Mouse (Mus musculus) limb, embryonic 13.5 days (tissue): ENCODE data around the gene Traf3ip1. TPM values are rescaled to one million over a fixed set of nuclear protein-coding genes. Genes with fewer than 3 reads are reported as not detected.
A peak's percentile ranks its signal among the peaks of the same experiment; 100 is the strongest.

Experiments
- ATAC-seq: fragments of 200-750 bp; cut with Nextera tagmentation; 2 replicates; pipeline ENCODE4 v1.8.0; 2017; ENCODE audit warnings: low read depth, moderate number of reproducible peaks, moderate TSS enrichment; ENCODE audit not compliant: low FRiP score
- H3K27ac ChIP-seq: fragments of 300-500 bp; sonication (generic); 2 replicates; pipeline ENCODE4 v1.5.1; 2015; ENCODE audit warnings: inconsistent platforms, mild to moderate bottlenecking, moderate library complexity
- H3K27me3 ChIP-seq: fragments of 300-500 bp; sonication (generic); 2 replicates; pipeline ENCODE4 v1.6.1; 2015; ENCODE audit warnings: mild to moderate bottlenecking, inconsistent platforms
- H3K36me3 ChIP-seq: fragments of 300-500 bp; sonication (generic); 2 replicates; pipeline ENCODE4 v1.6.1; 2015; ENCODE audit warnings: inconsistent platforms, mild to moderate bottlenecking, moderate library complexity
- H3K4me1 ChIP-seq: fragments of 300-500 bp; sonication (generic); 2 replicates; pipeline ENCODE4 v1.6.1; 2015; ENCODE audit warnings: inconsistent platforms
- H3K4me2 ChIP-seq: fragments of 300-500 bp; sonication (generic); replicated peaks from 2 replicates; pipeline ENCODE4 v1.6.1; 2015; ENCODE audit warnings: inconsistent platforms, mild to moderate bottlenecking, moderate library complexity
- H3K4me3 ChIP-seq: fragments of 300-500 bp; sonication (generic); 2 replicates; pipeline ENCODE4 v1.5.1; 2015; ENCODE audit warnings: moderate library complexity, mild to moderate bottlenecking, inconsistent platforms
- H3K9ac ChIP-seq: fragments of 300-500 bp; sonication (generic); 2 replicates; pipeline ENCODE4 v1.6.1; 2015; ENCODE audit warnings: mild to moderate bottlenecking, inconsistent platforms
- H3K9me3 ChIP-seq: fragments of 300-500 bp; sonication (generic); 2 replicates; pipeline ENCODE4 v1.6.1; 2016; ENCODE audit warnings: inconsistent platforms
- WGBS: fragments of 180-500 bp; shearing (Covaris S2); methylation state at CpG from one replicate; pipeline ENCODE4 v1.1.7; 2015; 5-methylcytosine and 5-hydroxymethylcytosine counted together
- polyA plus RNA-seq: library from polyadenylated mRNA; unstranded; fragments of >200 nt; fragmentation: Nextera tagmentation; extraction: Ambion mirVana; gene quantifications from 2 replicates; pipeline ENCODE4 v1.2.1, GENCODE M21; 2015

Traf3ip1 gene
- polyA plus RNA-seq, 1 experiment from 2014 or later = 10.0 TPM

DNA sequence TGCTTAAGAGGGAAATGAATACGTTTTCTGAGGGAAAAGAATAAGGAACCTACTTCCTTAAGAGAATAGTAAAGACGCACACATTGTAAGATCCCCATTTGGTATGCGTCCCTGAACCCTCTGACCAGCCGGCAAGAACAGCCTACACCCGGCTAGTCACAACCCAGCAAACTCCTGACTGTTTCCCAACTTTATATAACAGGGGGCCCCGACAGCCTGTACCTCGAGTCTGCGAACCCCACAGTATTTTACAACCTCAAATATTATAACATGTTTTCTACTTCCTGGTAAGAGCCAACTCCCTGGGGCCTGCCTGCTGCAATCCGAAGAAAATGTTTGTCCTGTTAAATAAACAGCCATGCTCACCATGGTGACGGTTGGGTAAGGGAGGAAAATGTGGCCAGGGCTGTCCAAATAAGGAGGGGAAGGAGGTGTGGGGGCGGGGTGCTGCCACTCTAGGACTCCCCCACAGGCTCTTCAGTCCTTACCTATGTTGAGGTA lies 38.1 kb upstream of the Traf3ip1 start:
- Histone ChIP-seq H3K4me3 (no peak overlapping the region), H3K4me2 (peak overlapping the region; percentile 35), H3K9me3 (no peaks in the 10 kb centered on the region), H3K4me1 (peaks cover 59% of the 10 kb centered on the region), H3K36me3 (no peaks in the 10 kb centered on the region), H3K9ac (0 out of 2 replicates have a peak overlapping the region, but pooled peaks have one; percentile 5), H3K27ac (peak overlapping the region; percentile 1; the same call in 1 of the 2 replicates), H3K27me3 (peaks cover 8% of the 10 kb centered on the region)
- ATAC-seq = no peak
- 35% methylated on average over 11 of the region's 11 CpGs for WGBS

DNA sequence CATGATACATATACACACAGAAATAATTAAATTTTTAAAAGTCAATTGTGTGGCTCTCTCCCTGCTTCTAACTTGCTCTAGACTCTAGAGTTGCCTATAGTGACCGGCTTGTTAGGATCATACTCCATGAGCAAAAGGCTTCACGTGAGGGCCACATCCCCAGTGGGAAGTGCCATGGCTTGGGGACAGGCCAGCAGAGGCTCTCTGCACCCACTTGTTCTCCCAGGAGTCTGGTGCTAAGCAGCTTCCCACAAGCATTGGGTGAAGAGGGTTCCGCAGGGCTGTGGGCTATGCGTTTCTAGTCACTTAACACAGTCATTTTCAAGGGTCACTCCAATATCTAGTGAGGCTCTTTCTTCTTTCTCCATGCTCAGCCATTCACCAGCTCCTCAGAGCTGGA lies 37.3 kb upstream of the Traf3ip1 start:
- H3K36me3 ChIP-seq = no peaks in the 10 kb centered on the region
- H3K4me2 ChIP-seq = no peak overlapping the region
- no peak overlapping the region for H3K4me3 ChIP-seq
- no peak for ATAC-seq
- no peak overlapping the region for H3K9ac ChIP-seq
- peaks cover 52% of the 10 kb centered on the region for H3K4me1 ChIP-seq
- H3K9me3 ChIP-seq = no peaks in the 10 kb centered on the region
- peaks cover 8% of the 10 kb centered on the region for H3K27me3 ChIP-seq
- 90% methylated on average over 4 of the region's 4 CpGs for WGBS
- H3K27ac ChIP-seq = no peak overlapping the region

DNA sequence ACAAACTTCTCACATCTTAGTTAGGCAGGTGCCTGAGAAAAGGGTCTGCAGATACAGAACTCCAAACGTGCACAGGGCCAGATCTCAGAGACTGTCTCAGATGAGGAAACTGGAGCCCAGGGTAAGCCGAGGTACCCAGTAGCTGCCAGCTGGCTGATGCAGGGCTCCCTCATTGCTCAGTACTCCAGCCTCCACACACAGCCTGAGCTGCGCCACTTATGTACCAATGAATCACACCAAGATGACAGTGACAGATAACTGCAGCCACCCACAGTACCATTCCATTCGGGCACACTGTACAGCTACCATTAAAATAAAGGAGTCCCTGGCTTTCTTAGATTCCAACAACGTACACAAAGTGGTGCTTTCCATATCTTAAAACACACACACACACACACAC lies 36.7 kb upstream of the Traf3ip1 start:
- H3K27me3 ChIP-seq = peaks cover 8% of the 10 kb centered on the region
- H3K4me2 ChIP-seq = peak overlapping the region; percentile 72
- ATAC-seq = no peak
- H3K9ac ChIP-seq = peak overlapping the region; percentile 25; the same call in 1 of the 2 replicates
- 62% methylated on average over 5 of the region's 5 CpGs for WGBS
- H3K4me3 ChIP-seq = peak overlapping the region; percentile 65; the same call in 1 of the 2 replicates
- H3K4me1 ChIP-seq = peaks cover 52% of the 10 kb centered on the region
- H3K36me3 ChIP-seq = no peaks in the 10 kb centered on the region
- no peaks in the 10 kb centered on the region for H3K9me3 ChIP-seq
- no peak overlapping the region for H3K27ac ChIP-seq

DNA sequence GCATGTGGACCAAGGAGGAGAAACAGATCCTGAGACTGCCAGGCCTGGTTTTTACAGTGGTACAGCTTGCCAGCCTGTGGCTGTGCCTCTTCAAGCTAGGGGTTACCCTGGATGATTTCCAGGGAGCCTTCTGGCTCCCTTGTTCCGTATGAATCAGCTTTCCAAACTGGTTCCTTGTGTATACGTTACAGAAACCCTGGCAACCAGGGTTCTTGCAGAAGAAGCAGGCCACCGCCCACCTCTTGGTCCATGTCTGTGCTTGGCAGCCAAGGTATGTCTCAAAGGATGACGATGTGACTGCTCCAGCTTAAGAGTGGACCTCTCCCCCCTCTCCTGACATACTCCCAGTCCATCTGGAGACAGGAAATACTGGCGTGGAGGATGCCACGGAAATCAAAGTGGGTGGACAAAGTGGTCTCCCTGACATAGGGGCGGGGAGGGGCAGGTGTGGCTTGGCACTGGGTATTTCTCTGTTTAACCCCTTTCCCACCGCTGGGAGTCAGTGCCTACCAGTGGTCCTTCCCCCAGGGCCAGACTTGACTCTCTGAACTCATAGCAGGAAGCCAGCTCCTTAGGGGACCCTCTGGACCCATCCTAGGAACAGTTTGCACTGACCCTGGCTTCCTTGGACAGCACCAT lies 36.1 kb upstream of the Traf3ip1 start:
- H3K4me3 ChIP-seq = peak overlapping the region; percentile 65
- peaks cover 52% of the 10 kb centered on the region for H3K4me1 ChIP-seq
- no peaks in the 10 kb centered on the region for H3K36me3 ChIP-seq
- ATAC-seq = no peak
- 19% methylated on average over 8 of the region's 8 CpGs for WGBS
- peak overlapping the region; percentile 72 for H3K4me2 ChIP-seq
- no peaks in the 10 kb centered on the region for H3K9me3 ChIP-seq
- no peak overlapping the region for H3K27ac ChIP-seq
- H3K27me3 ChIP-seq = peaks cover 8% of the 10 kb centered on the region
- H3K9ac ChIP-seq = peak overlapping the region; percentile 70

DNA sequence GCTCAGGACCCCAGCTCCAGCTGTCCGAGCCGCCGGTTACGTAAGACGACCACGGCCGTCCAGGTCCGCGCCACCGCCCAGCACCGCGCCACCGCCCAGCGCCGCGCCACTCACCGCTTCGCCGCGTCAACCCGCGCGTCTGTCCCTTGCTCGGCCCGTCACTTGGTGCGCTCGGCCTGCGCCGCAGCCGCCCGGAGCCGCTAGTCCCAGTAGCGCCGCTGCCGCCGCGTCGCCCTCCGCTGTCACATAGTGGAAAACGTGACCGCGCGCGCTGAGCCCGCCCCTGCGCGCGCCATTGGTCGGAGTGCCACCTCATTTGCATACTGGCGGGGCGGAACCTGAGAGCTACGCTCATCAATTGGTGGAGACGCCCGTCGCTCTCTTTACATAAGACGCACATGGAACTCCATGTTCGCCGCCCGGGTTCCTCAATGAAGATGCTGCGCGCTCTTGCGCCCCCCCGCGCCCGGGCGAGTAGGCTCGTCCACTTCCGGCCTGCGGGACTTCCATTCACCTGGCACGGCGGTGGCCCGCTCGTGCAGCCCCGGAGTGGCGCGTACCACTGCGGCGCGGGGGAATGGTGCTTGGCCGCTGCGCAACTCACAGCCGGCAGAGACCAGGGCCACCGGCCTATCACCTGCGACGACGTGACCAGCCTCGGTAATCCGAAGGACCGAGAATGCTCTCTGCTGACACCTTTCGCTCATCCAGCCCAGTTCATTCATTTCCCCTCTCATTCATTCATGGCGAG lies 35.2 kb upstream of the Traf3ip1 start, which contains the start of gene Per2:
Per2 (minus strand) TSS at position 266 of the 751 bp plus-strand sequence.
- H3K9ac ChIP-seq = peak within 1 kb of the TSS; percentile 70
- under 1% methylated on average over 88 of the region's 91 CpGs for WGBS
- peaks cover 8% of the 10 kb centered on the region for H3K27me3 ChIP-seq
- peak; percentile 98 for ATAC-seq
- no peaks in the 10 kb centered on the region for H3K9me3 ChIP-seq
- H3K36me3 ChIP-seq = no peaks in the 10 kb centered on the region
- H3K4me3 ChIP-seq = peak within 1 kb of the TSS; percentile 65
- peak within 1 kb of the TSS; percentile 72 for H3K4me2 ChIP-seq
- H3K4me1 ChIP-seq = peaks cover 52% of the 10 kb centered on the region
- peak within 1 kb of the TSS; percentile 22; the same call in 1 of the 2 replicates for H3K27ac ChIP-seq

DNA sequence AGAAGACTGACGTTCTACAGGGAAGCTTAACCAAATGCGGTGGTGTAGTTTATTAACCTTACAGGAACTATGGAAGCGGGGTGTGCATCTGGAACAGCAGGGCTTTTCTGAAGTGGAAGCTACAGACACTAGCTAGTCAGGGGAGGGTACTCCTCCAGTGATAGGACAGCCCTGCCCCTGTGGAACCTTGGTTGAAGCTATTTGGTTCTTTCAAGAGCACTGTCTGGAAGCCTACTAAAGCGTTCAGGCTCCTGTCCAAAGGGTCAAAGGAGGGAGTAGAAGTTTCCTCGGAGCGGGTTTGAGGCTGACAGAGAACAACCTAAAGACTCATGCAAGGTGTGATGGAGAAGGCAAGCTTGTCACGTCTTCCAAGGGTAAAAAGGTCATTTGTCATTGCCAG lies 34.4 kb upstream of the Traf3ip1 start:
- Histone ChIP-seq H3K27ac (peak overlapping the region; percentile 22; the same call in 1 of the 2 replicates), H3K9ac (no peak overlapping the region), H3K4me1 (peaks cover 55% of the 10 kb centered on the region), H3K27me3 (peaks cover 8% of the 10 kb centered on the region), H3K4me2 (peak overlapping the region; percentile 72), H3K9me3 (no peaks in the 10 kb centered on the region), H3K36me3 (no peaks in the 10 kb centered on the region), H3K4me3 (peak overlapping the region; percentile 65)
- 36% methylated on average over 7 of the region's 7 CpGs for WGBS
- no peak for ATAC-seq

DNA sequence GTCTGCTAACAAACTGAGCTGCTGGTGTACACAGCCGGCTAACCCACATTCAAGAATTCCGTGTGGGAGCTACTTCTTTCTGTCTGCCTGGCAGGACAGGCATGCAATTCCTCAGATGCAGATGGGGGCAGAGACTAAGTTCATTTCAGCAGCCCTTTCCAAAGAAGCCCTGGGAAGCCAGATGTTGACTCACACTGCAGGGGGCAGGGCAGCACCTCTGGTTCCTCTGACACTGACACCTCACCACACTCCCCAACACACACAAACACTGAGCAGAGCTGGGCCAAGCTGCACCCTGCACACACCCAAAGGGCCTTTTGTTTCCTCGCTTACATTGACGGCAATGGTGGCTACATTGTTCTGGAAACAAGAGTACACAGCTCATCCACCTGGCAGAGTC lies 33.9 kb upstream of the Traf3ip1 start:
- 49% methylated on average over 4 of the region's 4 CpGs for WGBS
- H3K4me2 ChIP-seq = no peak overlapping the region
- no peak overlapping the region for H3K4me3 ChIP-seq
- no peak overlapping the region for H3K9ac ChIP-seq
- H3K36me3 ChIP-seq = no peaks in the 10 kb centered on the region
- H3K27ac ChIP-seq = no peak overlapping the region
- no peaks in the 10 kb centered on the region for H3K9me3 ChIP-seq
- ATAC-seq = no peak
- H3K27me3 ChIP-seq = peaks cover 8% of the 10 kb centered on the region
- H3K4me1 ChIP-seq = peaks cover 54% of the 10 kb centered on the region

DNA sequence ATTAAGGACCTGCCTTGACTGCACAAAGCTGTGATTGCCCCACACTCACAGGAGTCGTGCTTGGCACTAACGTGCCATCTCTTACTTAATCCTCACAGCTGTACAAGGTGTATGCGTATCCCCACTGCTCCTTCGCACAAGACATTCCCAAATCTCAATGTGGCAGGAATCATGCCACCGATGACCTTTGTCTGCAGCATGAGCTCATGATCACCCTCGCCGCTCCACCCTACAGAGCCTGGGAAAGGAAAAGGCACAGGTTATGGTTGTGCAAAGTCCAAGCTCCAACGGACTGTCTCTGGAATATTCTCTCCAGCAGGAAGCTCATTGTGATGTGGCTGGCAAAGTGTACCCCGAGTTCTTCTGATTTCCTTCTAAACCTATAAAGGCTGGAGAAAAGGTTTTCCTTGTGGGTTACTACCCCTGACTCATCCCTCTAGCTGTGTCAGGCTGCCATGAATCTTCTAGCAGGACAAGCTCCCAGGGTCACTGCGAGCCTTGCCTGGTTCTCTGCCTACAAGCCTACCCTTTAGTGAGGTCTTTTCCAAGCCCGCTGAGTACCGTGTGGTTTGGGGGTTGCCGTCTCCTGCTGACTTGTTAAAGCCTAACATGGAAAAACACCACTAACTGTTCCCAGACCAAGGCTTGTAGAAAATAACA lies 31.0 kb upstream of the Traf3ip1 start:
- H3K27ac ChIP-seq = no peak overlapping the region
- no peak overlapping the region for H3K4me2 ChIP-seq
- no peaks in the 10 kb centered on the region for H3K9me3 ChIP-seq
- no peak overlapping the region for H3K4me3 ChIP-seq
- WGBS = 81% methylated on average over 13 of the region's 13 CpGs
- peaks cover under 1% of the 10 kb centered on the region; the same call in 1 of the 2 replicates for H3K27me3 ChIP-seq
- peaks cover 26% of the 10 kb centered on the region for H3K4me1 ChIP-seq
- H3K36me3 ChIP-seq = no peaks in the 10 kb centered on the region
- H3K9ac ChIP-seq = no peak overlapping the region
- ATAC-seq = no peak

DNA sequence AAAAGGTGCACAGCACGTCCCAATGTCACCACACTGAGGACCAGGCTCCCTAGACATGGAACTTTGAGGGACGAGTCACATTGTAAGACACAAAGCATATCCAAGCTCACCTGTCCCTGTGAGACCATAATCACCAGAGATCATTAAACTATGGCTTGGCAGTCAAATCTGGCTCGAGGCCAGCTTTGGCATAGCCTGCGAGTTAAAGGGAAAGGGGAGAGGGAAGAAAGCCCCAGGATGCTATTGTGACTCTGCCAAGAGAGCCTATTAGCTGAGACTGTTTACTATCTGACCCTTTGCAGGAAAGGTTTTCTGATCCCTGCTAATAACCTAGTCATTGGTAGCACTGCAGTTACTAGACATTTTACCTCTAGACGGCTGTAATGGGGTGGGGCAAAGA lies 30.0 kb upstream of the Traf3ip1 start:
- Histone ChIP-seq H3K36me3 (no peaks in the 10 kb centered on the region), H3K4me1 (peaks cover 22% of the 10 kb centered on the region), H3K9ac (no peak overlapping the region), H3K4me3 (no peak overlapping the region), H3K4me2 (no peak overlapping the region), H3K27ac (no peak overlapping the region), H3K9me3 (no peaks in the 10 kb centered on the region), H3K27me3 (no peaks in the 10 kb centered on the region)
- 37% methylated on average over 5 of the region's 5 CpGs for WGBS
- ATAC-seq = no peak

DNA sequence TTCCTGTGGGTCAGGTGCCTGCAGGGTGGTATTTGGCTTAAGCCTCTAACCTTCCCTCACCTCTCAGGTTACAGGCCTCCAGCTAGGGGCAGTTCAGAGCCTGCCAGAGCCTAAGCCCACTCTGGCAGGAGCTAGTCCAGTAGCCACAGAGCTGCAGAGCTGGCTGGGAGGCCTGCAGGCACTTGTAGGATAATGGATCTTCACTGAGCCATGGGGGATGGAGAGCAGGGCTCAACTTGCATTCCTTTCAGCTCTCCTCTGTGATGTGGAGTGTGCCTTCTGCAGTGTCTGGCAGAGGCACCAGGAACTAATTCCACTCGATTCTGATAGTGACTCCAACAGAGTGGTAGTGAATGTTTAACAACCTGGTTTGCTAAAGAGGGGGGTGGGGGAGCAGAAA lies 29.2 kb upstream of the Traf3ip1 start:
- no peak overlapping the region for H3K27ac ChIP-seq
- no peaks in the 10 kb centered on the region for H3K27me3 ChIP-seq
- H3K9ac ChIP-seq = peak overlapping the region; percentile 48; the same call in 1 of the 2 replicates
- no peaks in the 10 kb centered on the region for H3K36me3 ChIP-seq
- no peak for ATAC-seq
- no peaks in the 10 kb centered on the region for H3K9me3 ChIP-seq
- H3K4me2 ChIP-seq = no peak overlapping the region
- WGBS = 13% methylated on average over 1 of the region's 1 CpGs
- peaks cover 15% of the 10 kb centered on the region for H3K4me1 ChIP-seq
- no peak overlapping the region for H3K4me3 ChIP-seq

DNA sequence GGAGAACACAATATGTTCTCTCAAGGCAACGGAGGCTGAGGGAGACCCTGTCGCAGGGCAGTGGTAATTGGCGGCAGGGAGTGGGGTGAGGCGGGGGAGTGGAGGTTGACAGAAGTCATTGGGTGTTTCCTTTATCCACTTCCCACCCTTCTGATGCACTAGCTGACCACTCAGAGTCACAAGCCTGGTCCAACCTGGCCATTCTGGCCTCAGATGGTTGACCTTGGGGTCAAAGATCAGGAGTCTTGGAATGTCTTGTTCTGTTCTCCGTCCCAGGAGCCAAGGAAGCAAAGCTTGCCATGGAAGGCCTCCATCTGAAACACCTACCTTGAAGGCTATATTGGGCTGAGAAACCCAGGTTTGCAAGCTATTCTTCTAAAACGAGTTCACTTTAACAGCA lies 28.3 kb upstream of the Traf3ip1 start:
- Histone ChIP-seq H3K9me3 (no peaks in the 10 kb centered on the region), H3K9ac (no peak overlapping the region), H3K27me3 (no peaks in the 10 kb centered on the region), H3K4me3 (no peak overlapping the region), H3K36me3 (no peaks in the 10 kb centered on the region), H3K27ac (no peak overlapping the region), H3K4me1 (peaks cover 12% of the 10 kb centered on the region), H3K4me2 (no peak overlapping the region)
- no peak for ATAC-seq
- 91% methylated on average over 6 of the region's 6 CpGs for WGBS

DNA sequence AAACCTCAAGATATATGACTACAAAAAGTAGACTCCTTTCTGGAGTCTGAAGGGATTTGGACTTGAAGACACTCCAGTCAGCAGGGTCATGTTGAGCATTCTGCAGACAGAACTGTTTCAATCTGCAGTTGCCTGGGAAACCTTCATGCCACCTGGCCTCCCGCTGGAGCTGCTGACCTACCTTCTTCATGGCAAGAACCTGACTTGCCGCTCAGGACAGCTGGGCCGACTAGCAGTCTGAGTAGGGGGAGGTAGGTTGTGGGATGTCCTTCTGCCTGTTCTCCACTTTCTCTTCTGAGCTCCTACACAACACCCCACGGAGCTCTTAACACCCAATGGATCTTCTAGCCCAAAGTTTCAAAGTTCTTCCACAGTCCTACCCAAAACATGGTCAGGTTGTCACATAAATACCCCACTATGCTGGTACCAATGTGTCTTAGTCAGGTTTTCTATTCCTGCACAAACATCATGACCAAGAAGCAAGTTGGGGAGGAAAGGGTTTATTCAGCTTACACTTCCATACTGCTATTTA lies 24.5 kb upstream of the Traf3ip1 start:
- 75% methylated on average over 4 of the region's 4 CpGs for WGBS
- no peak for ATAC-seq

More for the DNA sequence above, 24.5 kb upstream of the Traf3ip1 start:
- no peaks in the 10 kb centered on the region for H3K9me3 ChIP-seq
- H3K4me3 ChIP-seq = no peak overlapping the region
- H3K36me3 ChIP-seq = no peaks in the 10 kb centered on the region
- H3K9ac ChIP-seq = no peak overlapping the region
- H3K27ac ChIP-seq = no peak overlapping the region
- H3K4me2 ChIP-seq = no peak overlapping the region
- H3K4me1 ChIP-seq = peaks cover 5% of the 10 kb centered on the region
- H3K27me3 ChIP-seq = no peaks in the 10 kb centered on the region
